Mouse (Mus musculus): ENCODE data around the gene Cntn6. TPM values are rescaled to one million over a fixed set of nuclear protein-coding genes. Genes with fewer than 3 reads are reported as not detected.

Gene Cntn6
- polyA plus RNA-seq, 1 experiment from 2014 or later = 1.3 TPM

DNA sequence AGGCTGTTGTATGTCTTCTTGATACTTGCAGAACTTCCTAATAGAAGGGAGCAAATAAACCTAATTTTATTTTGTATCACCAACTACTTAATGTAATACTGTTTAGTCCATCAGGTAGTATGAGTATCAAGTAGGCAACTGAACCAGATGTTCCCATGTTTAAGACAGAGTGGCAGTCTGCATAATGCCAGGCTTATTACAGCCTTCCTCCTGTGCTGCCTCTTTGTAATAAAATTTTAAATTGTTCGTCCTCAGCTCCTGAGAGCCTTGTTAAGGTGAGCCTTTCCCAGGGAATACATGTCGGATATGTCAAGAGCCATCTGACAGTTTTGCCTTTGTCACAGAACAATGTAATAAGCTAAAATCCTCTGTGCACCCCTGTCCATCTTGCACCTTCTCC, 294.9 kb downstream of the Cntn6 start:
- 80% methylated on average over 2 of the region's 2 CpGs for WGBS
- Histone ChIP-seq H3K9ac (no peak overlapping the region), H3K36me3 (no peaks in the 10 kb centered on the region), H3K9me3 (replicated peaks) (no peaks in the 10 kb centered on the region), H3K27me3 (no peaks in the 10 kb centered on the region), H3K4me3 (no peak overlapping the region), H3K4me1 (no peaks in the 10 kb centered on the region), H3K27ac (no peak overlapping the region), H3K4me2 (replicated peaks) (no peak overlapping the region)
- no peak for ATAC-seq (ENCODE audit: low FRiP score)

GRCm38 (mm10) chr6:104808526-104808925, 315.9 kb downstream of the Cntn6 start:
- Histone ChIP-seq H3K4me3 (no peak overlapping the region), H3K9me3 (replicated peaks) (no peaks in the 10 kb centered on the region), H3K4me2 (replicated peaks) (no peak overlapping the region), H3K27me3 (no peaks in the 10 kb centered on the region), H3K9ac (no peak overlapping the region), H3K27ac (no peak overlapping the region), H3K4me1 (no peaks in the 10 kb centered on the region), H3K36me3 (no peaks in the 10 kb centered on the region)
- 88% methylated on average over 4 of the region's 4 CpGs for WGBS
- ATAC-seq (ENCODE audit: low FRiP score) = no peak

GRCm38 (mm10) chr6:104815610-104816009, 323.0 kb downstream of the Cntn6 start:
- H3K4me3 ChIP-seq = no peak overlapping the region
- H3K27ac ChIP-seq = no peak overlapping the region
- H3K9ac ChIP-seq = no peak overlapping the region
- H3K4me2 ChIP-seq (replicated peaks) = no peak overlapping the region
- ATAC-seq (ENCODE audit: low FRiP score) = no peak
- H3K9me3 ChIP-seq (replicated peaks) = no peaks in the 10 kb centered on the region
- H3K36me3 ChIP-seq = no peaks in the 10 kb centered on the region
- 81% methylated on average over 2 of the region's 2 CpGs for WGBS
- H3K27me3 ChIP-seq = no peaks in the 10 kb centered on the region
- no peaks in the 10 kb centered on the region for H3K4me1 ChIP-seq

DNA sequence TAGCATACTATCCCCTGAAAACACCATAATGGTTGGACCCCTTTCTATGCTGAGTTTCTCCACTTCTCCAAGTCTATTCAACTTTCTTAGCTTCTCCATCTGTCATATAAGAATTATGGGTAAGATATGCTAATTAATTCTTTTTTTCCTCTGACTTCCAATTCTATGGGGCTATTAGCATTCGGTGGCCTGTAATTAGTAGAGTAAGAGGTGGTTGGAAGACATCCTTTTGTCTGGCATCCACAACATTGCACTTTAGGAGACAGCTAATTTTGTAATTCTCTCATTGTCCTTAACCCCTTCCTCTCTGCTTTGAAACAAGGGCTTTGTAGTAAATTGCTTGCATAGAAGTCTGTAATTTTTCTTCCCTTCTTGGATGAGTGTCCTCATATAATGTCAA, 387.1 kb downstream of the Cntn6 start:
- Histone ChIP-seq H3K27ac (no peak overlapping the region), H3K9ac (no peak overlapping the region), H3K27me3 (no peaks in the 10 kb centered on the region), H3K4me2 (replicated peaks) (no peak overlapping the region), H3K9me3 (replicated peaks) (no peaks in the 10 kb centered on the region), H3K4me1 (no peaks in the 10 kb centered on the region), H3K36me3 (no peaks in the 10 kb centered on the region), H3K4me3 (no peak overlapping the region)
- no peak for ATAC-seq (ENCODE audit: low FRiP score)
- 45% methylated on average over 1 of the region's 1 CpGs for WGBS

DNA sequence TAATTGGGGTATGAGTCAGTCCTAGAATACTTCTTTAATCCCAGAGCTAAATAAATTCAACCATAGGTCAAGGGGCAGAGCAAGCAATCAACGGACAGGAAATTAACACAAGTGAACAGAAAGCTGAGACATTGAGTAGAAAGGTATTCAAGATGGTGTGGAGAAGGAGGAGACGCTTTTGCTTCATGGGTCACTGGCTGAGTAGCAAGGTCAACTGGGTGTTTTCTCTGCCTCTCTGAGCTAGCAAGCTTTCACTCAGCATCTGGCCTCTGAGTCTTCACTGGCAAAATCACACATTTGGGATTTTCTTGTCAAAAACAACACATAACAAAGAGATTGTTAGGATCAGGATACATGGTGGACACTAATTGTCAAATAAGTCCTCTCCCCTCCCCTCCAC, 391.4 kb downstream of the Cntn6 start:
- H3K4me2 ChIP-seq (replicated peaks) = no peak overlapping the region
- no peak overlapping the region for H3K27ac ChIP-seq
- H3K36me3 ChIP-seq = no peaks in the 10 kb centered on the region
- ATAC-seq (ENCODE audit: low FRiP score) = no peak
- H3K4me1 ChIP-seq = no peaks in the 10 kb centered on the region
- H3K4me3 ChIP-seq = no peak overlapping the region
- H3K27me3 ChIP-seq = no peaks in the 10 kb centered on the region
- H3K9ac ChIP-seq = no peak overlapping the region
- H3K9me3 ChIP-seq (replicated peaks) = no peaks in the 10 kb centered on the region
- WGBS = 30% methylated on average over 2 of the region's 2 CpGs

- H3K27me3 ChIP-seq = no peaks in the 10 kb centered on the region
- no peak for ATAC-seq (ENCODE audit: low FRiP score)
- no peaks in the 10 kb centered on the region for H3K36me3 ChIP-seq
Measured at GRCm38 (mm10) chr6:104885829-104886228, 393.2 kb downstream of the Cntn6 start.

DNA sequence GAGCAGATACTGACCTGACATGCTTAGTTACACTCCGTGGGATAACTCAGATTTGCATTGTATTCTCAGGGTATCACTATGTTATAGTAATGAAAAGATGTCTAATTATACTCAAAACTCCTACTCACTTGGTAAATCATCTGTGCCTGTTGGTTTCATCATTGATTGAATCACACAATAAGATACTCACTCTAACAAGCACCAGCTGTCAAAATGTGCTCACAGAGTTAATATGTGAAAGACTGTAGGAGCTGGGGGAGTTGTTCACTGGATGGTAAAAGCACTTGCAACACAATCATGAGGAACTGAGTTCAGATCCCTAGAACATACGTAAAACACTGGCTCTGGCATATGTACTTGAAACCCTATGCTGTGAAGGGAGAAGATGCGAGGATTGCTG, 398.5 kb downstream of the Cntn6 start:
- Histone ChIP-seq H3K9me3 (replicated peaks) (no peaks in the 10 kb centered on the region), H3K27ac (no peak overlapping the region), H3K27me3 (no peaks in the 10 kb centered on the region), H3K4me3 (no peak overlapping the region), H3K36me3 (no peaks in the 10 kb centered on the region), H3K4me2 (replicated peaks) (no peak overlapping the region), H3K9ac (no peak overlapping the region), H3K4me1 (no peaks in the 10 kb centered on the region)
- 92% methylated on average over 3 of the region's 3 CpGs for WGBS
- ATAC-seq (ENCODE audit: low FRiP score) = no peak

More at GRCm38 (mm10) chr6:104885829-104886228, 393.2 kb downstream of the Cntn6 start:
- H3K27ac ChIP-seq = no peak overlapping the region
- H3K4me1 ChIP-seq = no peaks in the 10 kb centered on the region
- no peak overlapping the region for H3K9ac ChIP-seq
- no peaks in the 10 kb centered on the region for H3K9me3 ChIP-seq (replicated peaks)
- H3K4me2 ChIP-seq (replicated peaks) = no peak overlapping the region
- no peak overlapping the region for H3K4me3 ChIP-seq
